Mouse (Mus musculus) heart, postnatal 4 days (tissue): ENCODE data around the gene Meis2. TPM values are rescaled to one million over a fixed set of nuclear protein-coding genes. Genes with fewer than 3 reads are reported as not detected.

Experiments
- DNase-seq: peaks from one replicate; pipeline ENCODE4 v3.0.0; 2021
- total RNA-seq, 2 experiments: library from RNA; stranded (reverse); gene quantifications; 2 replicates each; pipeline ENCODE4 v1.2.3; 2021

Gene Meis2
- total RNA-seq, 2 experiments from 2014 or later: 33.2 to 36.6 TPM

DNA sequence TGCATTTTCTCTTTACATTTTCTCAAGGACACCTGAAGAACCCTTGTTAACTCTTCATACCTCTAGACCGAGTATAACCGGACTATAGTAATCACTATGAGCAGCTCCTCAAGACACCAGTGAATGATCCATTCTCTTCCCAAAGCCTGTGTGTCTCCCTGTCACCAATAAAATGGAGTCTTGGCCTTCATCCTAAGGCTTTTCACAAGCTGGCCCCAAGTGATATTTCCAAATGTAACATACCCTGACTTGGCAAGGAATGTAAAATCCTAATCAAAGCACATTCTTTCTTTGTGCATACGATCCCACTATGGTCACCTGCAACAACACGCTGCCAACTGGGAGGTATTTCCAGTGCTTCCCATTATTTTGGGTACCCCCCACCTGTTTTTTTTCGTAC, 125.8 kb downstream of the Meis2 start:
- no peak for DNase-seq

DNA sequence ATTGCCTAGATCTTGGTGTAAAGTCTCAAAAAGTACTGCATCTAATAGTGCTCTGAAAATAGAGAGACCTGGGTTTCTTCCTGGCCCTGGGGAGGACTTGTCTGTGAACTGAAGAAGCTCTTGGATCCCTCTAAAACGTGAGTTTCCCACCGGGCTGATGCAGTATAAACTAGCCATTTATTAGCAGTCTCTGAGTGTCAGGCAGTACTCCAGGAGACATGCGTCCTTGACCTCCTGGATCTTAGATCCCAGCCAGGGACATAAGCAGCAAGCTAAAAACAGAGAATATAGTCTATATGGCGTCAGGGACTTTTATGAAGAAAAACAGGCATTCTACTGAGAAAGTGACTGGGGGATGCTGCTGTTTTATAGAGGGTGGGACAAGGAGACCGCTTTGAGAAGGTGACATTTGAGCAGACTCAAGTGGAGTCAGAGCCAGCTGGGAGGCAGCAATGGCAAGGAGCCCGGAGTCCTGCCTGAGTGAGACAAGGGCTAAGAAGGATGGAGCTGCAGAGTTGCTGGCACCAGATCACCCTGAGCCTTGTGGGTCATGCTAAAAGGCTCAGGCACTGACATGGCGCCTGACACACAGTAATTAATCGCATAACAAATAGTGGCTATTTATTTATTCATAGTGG, 126.6 kb downstream of the Meis2 start:
- DNase-seq: peak; percentile 69

DNA sequence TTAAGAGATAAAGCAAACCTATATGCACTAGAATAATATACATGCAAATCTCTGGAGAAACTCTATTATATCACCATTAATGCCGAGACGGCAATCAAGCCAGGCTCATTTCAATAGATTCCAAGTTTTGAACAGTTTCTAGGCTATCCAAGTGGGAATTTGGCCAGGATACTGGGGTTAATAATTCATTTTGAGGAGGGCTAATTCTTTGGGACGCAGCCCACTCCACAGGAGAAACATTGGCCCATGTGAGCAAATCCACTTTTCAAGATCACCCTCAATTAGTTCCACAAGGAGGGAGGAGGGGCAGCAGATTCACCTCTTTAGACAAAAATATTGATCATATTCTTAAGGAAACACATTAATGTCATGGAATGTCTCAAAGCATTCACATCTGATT, 127.3 kb downstream of the Meis2 start:
- DNase-seq: no peak

DNA sequence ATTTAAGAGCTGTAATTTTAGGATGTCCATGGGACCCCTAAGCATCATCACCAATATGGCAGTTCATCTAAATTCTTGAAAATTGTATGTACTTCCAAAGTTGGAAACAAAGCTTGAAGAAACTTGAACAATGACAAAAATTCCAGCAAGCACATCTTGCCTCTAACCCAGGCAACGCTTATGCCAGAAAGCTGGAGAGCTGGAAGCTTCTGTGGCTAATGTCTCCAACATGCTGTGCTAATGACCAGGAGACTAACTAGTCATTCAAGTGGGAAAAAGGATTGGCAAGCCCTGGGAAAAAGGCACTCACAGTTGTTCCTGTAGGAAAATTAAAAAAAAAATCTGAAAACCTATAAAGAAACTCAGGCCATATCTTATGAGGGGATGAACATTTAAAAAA, 127.7 kb downstream of the Meis2 start:
- DNase-seq: no peak

DNA sequence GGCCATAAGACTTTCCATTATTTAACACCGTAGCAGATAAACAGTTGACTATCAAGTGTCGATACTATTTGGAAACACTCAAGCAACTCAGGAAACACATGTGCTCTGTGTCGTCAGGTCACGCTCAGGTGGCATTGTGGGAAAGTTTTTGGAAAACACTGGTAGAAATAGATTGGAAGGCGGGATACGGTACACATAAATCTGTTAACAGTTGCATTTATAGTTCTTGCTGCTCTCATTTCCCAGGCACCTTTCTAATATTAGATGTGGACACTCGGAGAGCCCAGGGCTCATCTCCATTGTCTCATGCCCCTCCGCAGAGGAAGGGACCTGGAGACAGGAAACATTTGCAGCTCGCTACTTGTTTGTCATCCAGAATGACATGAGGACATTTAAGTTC, 128.9 kb downstream of the Meis2 start:
- DNase-seq: no peak

DNA sequence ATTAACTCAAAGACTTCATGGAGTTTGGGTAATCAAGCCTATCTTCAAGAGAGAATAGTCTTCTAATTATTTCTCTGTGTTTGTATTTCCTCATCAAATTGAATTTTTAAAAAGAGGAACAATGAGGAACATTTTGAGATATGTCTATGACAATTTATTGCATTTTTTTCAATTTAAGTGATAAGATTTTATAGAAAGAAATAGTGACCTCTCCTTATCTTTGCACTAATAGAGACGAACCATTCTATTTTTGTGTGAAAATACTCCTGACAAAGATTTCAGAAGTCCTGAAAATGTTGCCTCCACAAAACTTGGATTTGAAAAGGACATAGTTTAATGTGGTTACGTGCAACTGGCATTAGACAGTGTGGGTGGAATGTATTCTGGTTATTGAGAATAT, 131.3 kb downstream of the Meis2 start:
- no peak for DNase-seq

DNA sequence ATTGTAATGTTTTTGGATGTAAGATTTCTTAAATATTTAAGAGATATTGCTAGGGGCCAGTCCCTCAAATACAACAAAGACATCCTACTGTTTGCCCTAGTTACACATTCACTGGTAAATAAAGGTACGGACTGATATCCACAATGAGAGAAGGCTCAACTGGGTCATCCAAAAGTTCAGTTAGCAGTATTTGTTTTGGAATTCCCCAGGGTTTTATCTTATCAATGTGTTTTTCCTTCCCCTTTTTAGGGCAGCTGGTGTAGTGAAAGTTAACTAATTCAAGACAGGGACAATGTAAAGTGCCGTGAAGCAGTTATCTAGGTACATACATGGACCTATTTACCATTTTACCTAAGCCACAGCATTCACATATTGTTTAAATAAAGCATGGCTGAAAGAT, 132.4 kb downstream of the Meis2 start:
- no peak for DNase-seq

DNA sequence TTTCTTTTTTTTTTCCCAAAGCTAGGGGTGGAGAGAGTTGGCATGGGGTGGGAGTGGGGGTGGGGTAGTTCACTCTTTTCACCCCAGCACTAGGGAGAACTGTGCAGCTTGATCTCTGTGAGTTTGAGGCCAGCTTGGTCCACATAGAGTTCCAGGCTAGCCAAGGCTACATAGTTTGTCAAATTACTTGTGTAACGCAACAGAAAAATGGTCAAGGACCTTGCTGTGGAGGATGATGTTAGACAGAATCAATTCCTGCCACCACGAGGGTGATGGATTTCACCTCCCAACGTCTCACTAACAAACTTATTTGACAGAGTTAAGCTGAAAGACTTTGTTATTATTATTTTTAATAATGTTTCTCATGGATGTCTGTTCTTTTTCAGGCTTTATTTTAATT, 139.9 kb downstream of the Meis2 start:
- no peak for DNase-seq

DNA sequence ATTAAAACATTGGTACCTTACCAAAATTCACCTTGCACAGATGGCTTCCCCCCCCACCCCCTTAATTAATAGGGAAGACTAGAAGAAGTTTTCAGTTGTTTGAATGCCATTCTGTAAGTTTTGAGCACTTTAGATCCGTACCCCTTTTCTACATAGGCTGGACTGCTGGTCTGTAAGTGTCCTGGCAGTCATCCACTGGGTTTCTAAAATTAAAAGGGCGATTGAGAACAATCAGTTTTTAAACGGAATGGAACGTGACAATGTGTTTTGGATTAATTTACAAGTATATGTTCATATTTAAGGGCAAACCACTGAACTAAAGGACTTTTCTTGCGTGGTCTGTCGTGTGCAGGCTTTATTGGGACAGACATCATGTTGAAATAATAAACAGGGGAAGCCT, 141.2 kb downstream of the Meis2 start:
- peak; percentile 20 for DNase-seq

DNA sequence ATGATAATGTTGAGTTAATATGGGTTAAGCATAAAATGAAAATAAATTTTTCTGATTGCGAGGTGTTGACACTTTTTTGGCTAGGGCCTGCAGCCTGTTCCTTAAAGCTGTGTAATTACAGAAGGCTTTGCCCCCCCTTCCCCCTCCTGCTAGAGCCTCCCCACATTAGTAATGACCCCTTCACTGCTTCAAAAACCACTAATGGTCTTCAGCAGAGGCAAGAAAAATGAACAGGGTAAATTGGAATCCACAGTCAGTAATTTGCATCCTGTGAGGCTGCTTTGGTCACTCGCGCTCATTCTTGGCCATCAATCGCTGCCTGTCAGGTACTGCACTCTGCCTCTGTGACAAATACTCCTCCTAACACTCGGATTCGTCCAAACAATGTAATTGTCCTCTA, 142.4 kb downstream of the Meis2 start:
- DNase-seq: no peak

DNA sequence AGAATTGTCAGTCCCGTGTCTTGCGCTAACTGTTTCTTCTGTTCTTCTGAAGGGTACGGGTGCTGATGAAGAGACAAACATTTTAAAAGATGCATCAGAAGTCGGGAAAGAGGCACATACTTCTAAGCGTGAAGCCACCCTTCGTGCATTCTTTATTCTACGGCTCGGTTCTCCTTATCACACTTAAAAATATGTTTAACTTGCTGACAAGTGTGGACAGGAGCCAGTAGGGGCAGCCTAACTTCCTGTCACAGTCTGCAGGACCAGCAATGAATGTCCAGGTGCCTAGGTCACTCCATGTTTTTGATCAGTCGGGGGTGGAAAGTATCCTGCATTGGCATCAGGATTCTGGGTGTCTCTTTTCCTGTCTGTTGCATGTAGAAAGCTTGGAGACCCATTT, 144.0 kb downstream of the Meis2 start:
- DNase-seq: no peak

DNA sequence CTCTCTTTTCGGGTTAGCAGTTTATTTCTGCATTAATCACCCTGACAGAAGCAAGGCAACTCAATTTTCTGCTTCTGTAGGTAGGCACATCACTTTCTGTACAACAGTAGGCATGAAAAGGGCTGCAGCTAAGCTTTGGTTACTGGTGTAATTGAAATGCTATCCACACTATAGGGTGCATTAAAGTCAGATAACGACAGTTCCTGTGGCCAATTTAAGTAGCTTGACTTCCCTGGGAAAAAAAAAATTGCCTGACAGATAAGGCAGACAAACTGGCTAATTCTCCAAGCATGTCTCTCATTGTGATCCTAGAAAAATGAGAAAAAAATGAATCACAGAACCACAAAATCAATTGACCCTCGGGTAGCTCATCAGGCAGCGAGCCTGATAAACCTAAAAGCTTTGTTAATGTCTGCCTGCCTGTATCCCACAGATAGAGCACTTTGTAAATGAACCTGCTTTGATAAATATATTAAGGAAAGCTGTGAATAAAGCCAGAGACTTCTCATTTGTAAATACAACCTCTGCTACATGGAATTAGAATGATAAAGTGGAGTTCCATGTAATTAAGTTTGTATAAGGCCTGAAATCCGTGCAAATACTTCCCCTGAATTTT, 145.2 kb downstream of the Meis2 start:
- no peak for DNase-seq

DNA sequence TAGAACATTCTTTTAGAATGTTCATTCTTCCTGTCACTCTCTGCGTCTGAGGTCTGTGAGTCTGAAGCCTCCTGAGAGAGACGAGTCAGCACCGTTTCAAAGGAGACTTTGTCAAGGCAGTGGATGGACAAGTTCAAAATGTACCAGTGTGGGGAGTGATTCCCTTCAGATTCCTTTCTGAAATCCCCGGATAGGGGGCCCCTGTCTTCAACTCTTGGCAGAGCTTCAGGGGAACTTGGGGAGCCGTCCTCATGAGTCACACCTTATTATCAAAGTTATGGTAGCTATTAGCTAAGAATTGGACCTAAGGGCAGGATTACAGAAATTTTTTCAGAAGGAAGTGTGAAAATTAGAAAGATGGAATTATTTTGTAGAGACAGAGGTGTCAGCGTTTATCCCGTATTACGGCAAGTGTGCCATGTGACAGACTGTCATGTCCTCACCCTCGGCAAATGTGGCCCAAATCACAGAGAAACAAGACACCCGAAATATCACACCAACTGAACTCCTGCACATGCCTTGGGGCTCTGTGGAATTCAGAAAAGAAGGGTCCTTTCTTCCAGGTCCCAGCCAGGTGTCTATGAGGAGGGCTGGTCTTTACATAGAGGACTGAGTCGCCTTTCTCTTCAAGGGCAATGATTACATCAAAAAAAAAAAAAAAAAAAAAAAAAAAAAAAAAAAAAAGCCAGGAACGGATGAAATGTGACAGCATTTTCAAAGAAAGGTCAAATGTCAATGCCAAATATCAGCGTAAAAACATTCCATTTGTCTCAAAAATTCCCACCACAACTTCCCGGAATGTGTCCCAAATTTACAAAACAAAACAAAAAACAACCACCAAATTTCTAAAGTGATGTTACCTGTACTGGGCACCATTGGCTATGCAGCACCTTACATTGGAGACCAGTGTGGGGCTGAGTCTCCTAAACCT, 146.2 kb downstream of the Meis2 start:
- no peak for DNase-seq

DNA sequence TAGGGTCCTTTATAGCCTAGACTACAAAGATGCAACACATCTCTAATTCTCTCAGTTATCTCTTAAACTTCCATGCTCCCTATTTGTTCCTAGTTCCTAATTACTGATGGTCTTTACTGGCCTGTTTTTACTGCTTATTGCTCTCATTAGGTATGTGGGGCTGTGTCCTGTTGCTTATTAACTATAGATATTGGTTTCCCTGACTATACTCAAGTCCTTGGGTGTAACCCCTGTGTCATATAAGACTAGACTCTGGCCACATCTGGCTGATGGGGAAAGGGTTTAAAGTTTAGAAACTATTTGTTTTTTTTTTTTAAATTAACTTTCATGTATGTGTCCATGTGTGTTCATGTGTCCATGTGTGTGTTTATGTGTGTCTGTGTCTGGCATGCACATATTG, 147.1 kb downstream of the Meis2 start:
- no peak for DNase-seq

DNA sequence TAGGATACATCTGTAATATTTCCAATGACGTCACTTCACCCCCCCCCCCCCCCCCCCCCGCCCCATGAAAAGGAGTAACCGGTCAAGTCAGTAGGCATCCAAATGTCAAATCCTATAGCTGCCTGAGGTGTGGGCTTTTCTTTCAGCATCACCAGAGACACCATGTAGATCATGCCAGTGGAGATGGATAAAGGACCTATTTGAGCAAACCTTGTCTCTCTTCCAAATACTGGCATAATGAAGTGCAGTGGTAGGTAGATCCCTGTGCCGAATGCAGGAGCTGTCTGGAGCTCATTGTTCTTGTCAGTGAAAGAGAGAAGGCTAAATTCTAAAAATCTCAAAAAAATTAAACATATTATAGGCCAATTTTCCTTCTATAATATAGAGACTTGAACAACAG, 151.1 kb downstream of the Meis2 start:
- no peak for DNase-seq

DNA sequence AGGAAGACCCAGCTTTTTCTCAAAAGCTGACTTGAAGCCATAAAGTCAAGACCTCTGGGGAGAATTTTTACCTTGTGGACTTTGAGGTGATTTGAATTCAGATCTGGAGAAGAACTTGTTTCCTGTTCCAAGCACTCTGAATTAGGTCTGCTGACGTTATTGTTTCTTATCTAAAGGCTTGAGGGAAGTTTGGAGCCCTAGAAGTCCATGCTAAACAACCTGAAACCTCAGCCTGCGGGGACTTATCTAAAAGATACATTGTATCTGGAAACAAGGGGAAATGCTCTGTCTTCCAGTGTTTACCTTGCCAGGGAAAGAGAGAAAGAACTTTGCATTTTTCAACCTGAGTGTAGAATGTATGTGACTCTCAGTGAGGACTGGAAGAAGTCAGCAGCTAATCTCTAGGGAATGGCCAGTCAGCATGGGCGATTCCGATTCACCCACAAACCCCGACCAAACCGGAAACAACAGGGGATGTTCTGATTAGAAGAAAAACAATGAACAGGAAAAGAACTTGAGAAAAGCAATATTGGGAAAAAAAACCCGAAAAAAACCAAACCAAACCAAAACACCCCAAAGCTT, 152.6 kb downstream of the Meis2 start:
- DNase-seq: no peak

DNA sequence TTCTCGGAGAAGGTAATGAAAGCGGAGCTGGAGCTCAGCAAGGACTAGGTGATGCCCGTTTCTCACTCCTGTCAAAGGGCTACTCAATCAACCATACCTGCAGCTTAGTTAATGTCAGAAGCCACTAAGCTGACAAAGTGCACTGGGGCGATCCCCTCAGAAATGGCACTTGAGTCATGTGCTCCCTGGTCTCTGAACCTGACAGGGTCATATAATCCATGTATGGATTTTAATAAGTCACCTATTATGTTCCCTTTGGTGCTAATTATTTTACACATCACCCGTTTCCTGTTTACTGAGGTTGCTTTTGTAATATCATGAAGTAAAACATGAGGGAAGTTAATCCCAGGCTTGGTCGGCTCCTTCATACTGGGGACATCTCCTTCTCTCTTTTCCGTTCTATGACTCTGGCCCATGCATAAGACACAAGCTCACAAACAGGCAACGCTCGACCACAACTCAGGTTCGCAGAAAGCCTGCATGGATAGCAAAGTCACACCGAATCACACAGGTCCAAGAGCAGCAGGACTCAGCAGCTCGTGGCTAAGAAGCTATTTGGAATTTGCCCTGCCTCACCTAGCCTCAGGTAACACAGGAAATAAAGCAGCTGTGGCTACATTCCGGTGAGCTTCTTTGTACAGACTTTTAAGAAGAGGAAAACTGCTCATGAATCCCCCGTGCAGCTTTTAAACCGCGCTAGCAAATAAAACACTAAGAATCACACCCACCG, 153.6 kb downstream of the Meis2 start:
- no peak for DNase-seq

DNA sequence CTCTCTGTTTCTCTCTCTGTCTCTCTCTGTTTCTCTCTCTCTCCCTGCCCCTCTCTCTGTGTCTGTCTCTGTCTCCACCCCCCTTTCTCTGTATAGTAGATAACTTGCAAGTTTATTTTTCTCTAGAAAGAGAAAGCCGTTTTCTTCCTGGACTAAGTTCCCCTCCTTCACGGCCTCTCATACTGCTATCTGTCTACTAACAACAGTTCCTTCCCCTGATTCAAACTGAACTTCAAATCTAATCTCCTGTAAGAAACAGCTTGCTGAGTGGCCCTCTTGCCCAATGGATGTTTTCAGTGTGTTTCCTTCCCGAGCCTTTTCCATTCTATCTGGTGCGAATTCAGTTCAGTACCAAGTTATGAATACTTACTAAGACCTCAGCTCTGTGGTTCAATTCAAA, 155.4 kb downstream of the Meis2 start:
- no peak for DNase-seq

DNA sequence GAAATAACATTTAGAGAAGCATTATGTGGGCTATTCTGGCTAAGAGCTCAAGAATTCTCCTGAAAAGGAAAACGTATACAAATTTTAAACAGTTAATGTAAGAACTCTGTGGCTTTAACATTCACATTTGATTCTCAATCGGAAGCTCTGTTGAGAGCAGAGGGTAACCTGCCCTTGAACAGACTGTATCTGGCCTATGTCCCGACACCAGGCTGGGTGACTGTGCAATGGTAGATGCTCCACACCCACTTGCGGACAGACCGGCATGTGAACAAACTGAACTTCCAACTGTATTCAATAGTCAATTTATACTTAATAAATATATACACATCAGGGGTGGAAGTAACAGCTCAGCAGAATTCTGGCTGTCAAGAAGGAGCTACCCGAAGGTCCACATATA, 164.6 kb downstream of the Meis2 start:
- no peak for DNase-seq

DNA sequence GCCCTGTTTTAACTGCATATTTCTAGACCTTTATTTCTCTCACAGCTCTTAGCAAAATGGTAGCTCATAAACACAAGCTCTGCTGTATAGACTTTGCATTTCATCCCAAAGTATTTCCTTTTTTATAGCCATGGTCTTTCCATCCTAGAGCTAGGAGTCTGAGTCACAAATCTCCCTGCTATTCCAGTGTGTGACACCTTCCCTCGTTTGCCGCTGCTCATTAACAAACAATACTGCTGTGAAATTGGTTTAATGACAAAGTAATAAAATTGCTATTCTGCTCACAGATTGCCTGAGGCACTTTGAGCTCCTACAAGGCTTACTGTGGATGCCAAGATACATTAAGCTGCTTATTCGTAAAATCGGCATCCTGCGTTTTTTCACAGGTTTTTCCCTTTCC, 168.1 kb downstream of the Meis2 start:
- DNase-seq: no peak

DNA sequence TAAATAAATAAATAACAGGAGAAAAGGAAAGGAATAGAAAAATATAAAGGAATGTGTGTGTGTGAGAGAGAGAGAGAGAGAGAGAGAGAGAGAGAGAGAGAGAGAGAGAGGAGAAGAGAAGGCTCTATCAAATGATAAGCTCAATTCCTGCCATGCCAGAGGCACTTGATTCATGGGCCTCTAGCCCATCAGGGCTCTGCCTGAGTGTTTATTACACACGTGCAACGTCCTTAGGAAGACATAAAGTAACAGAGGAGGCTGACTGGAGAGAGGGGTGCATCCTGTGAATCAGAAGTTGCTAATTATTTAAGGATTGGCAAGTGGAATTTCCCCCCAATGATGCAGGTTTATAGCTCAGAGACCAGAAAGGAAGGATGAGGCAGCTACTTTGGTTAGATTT, 168.6 kb downstream of the Meis2 start:
- peak; percentile 20 for DNase-seq

DNA sequence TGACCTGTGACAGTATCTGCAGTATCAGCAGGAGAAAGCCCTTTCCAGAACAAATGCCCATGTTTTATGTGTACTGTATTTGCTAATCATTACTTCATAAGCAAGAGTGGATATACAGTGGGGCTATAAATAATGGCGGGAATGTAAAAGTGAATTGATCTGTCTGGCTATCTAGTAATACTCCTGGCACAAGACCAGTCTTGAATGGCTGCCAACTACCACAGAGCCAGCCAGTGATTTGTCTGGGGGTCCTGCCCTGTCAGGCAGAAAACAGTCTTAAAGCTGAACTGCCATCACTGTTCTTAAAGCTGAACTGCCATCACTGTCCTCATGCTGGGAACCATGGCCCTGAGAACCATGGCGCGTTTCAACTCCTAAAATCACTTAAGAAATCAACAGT, 169.9 kb downstream of the Meis2 start:
- DNase-seq: peak; percentile 51

DNA sequence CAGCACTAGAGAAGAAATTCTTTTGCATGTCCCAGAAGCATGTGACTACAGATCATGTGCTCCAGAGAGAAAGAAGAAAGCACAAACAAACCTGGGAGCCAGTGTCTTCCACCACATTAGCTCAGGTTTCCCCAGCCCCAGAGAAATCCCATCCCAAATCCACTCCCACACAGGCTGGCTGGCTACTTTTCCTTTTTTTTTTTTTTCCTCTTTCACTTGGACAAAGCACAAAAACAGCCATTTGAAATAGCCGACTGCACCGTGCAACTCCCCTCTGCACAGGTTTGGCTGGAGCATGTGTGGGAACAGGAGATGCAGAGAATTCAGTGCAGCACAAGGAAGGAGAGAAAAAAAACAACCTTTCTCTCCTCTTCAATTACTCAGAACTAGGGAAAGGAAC, 170.4 kb downstream of the Meis2 start:
- DNase-seq: no peak
